Mouse (Mus musculus) layer of hippocampus, postnatal 14 days (tissue): ENCODE results near the gene Mettl25. TPM values are rescaled to one million over a fixed set of nuclear protein-coding genes. Genes with fewer than 3 reads are reported as not detected.
A peak's percentile ranks its signal among the peaks of the same experiment; 100 is the strongest.

Experiments used
- DNase-seq, 2 experiments: peaks; one replicate each; pipeline ENCODE4 v3.0.0; 2021 to 2022; ENCODE audit warnings: low spot score in 2 of 2, mixed read lengths in 1 of 2
- long read RNA-seq, 2 experiments: library from polyadenylated mRNA; stranded (forward); transcript quantifications; one replicate each; pipeline ENCODE4 v2.0.0; 2021
- total RNA-seq, 2 experiments: library from RNA; stranded (reverse); gene quantifications; 2 replicates each; pipeline ENCODE4 v1.2.3; 2021

Gene Mettl25
- 1 to 10 TPM; 6.6 to 9.0 TPM for total RNA-seq
- long read RNA-seq, experiment 1, partial matches to known transcripts: 0 of 5 reads
- long read RNA-seq, experiment 1, other reads (novel, unspliced or antisense): 5 of 5 reads
- long read RNA-seq, experiment 2, partial matches to known transcripts: 0 of 6 reads
- long read RNA-seq, experiment 2, other reads (novel, unspliced or antisense): 6 of 6 reads

- peak; percentile 98 to 99 for DNase-seq
These were observed at the start of gene Mettl25, which contains the start of gene Ccdc59 for GRCm38 (mm10) chr10:105840928-105841888. Gene Mettl25, minus strand, starts transcription at chr10:105841380. Gene Ccdc59, plus strand, starts transcription at chr10:105841067.

GRCm38 (mm10) chr10:105867312-105867711 lies 26.1 kb upstream of the Mettl25 start:
- DNase-seq: peak in 1 of 2 experiments; percentile 55

GRCm38 (mm10) chr10:105851136-105851535 lies 10.0 kb upstream of the Mettl25 start:
- no peak for DNase-seq

GRCm38 (mm10) chr10:105850286-105850685 lies 9.1 kb upstream of the Mettl25 start:
- DNase-seq: no peak

- DNase-seq: no peak
These were observed 1.4 kb upstream of the Mettl25 start for GRCm38 (mm10) chr10:105842574-105842973.

GRCm38 (mm10) chr10:105834627-105835228 lies 6.5 kb downstream of the Mettl25 start:
- DNase-seq: peak in 1 of 2 experiments; percentile 39

GRCm38 (mm10) chr10:105806259-105807010 lies 34.7 kb downstream of the Mettl25 start:
- no peak for DNase-seq

- DNase-seq: no peak
These were observed 37.7 kb downstream of the Mettl25 start for GRCm38 (mm10) chr10:105803461-105803860.

GRCm38 (mm10) chr10:105802132-105802531 lies 39.0 kb downstream of the Mettl25 start:
- no peak for DNase-seq

- no peak for DNase-seq
These were observed 40.0 kb downstream of the Mettl25 start for GRCm38 (mm10) chr10:105801147-105801546.

- no peak for DNase-seq
These were observed 43.8 kb downstream of the Mettl25 start for GRCm38 (mm10) chr10:105797250-105797924.

- no peak for DNase-seq
These were observed 47.2 kb downstream of the Mettl25 start for GRCm38 (mm10) chr10:105793776-105794552.

GRCm38 (mm10) chr10:105788744-105789486 lies 52.3 kb downstream of the Mettl25 start:
- DNase-seq: peak; percentile 33 to 62

- peak in 1 of 2 experiments; percentile 49 for DNase-seq
These were observed 57.4 kb downstream of the Mettl25 start for GRCm38 (mm10) chr10:105783766-105784165.

- peak; percentile 77 to 87 for DNase-seq
These were observed 66.8 kb downstream of the Mettl25 start for GRCm38 (mm10) chr10:105774382-105774781.

- no peak for DNase-seq
These were observed 68.3 kb downstream of the Mettl25 start for GRCm38 (mm10) chr10:105772821-105773302.

- no peak for DNase-seq
These were observed 77.2 kb downstream of the Mettl25 start for GRCm38 (mm10) chr10:105763959-105764358.

GRCm38 (mm10) chr10:105760460-105760859 lies 80.7 kb downstream of the Mettl25 start:
- no peak for DNase-seq

- no peak for DNase-seq
These were observed 81.1 kb downstream of the Mettl25 start for GRCm38 (mm10) chr10:105760046-105760445.
